Comparison of ENCODE assay signal across 15 mouse cellular contexts in genomic region chr2:109985560-109985959, GRCm38 (mm10). TPM values are rescaled to one million over a fixed set of nuclear protein-coding genes. Genes with fewer than 3 reads are reported as not detected.
DNase-seq lines count a peak whose midpoint lies in the region; ATAC-seq and TF ChIP-seq lines count a peak whose summit lies in the region.
"Had no signal": no experiment of that assay in that cellular context is flagged by ENCODE, and none has a peak within 500 bp of the region (broad histone marks: within the 10 kb centered on the region; RNA-seq: fewer than 3 reads in every experiment).

No protein-coding gene starts in this region.

- H3K9me3 ChIP-seq in intestine, embryonic 15.5 days: no peaks in the 10 kb centered on the region
- no peaks in the 10 kb centered on the region for H3K9me3 ChIP-seq in intestine, embryonic 16.5 days (ENCODE audit: control insufficient read depth, low read length)
- H3K9me3 ChIP-seq in midbrain, embryonic 12.5 days: no peaks in the 10 kb centered on the region
- no peaks in the 10 kb centered on the region for H3K9me3 ChIP-seq in midbrain, postnatal 0 days (ENCODE audit: low read length)
- no peaks in the 10 kb centered on the region for H3K9me3 ChIP-seq in stomach, postnatal 0 days (ENCODE audit: control insufficient read depth, low read length)
- H3K9me3 ChIP-seq: forebrain, embryonic 15.5 days; hindbrain, embryonic 15.5 days; neural tube, embryonic 13.5 days had no signal

- no peak for TF ChIP-seq EP300 in stomach, postnatal 0 days (optimal IDR thresholded peaks at IDR 0.05)

- no peak for TF ChIP-seq CTCF in midbrain, postnatal 0 days (IDR thresholded peaks at IDR 0.05)
- TF ChIP-seq CTCF in stomach, postnatal 0 days (IDR thresholded peaks at IDR 0.05; ENCODE audit: low read depth): no peak

- H3K9ac ChIP-seq in intestine, embryonic 15.5 days: no peak overlapping the region
- no peak overlapping the region for H3K9ac ChIP-seq in intestine, embryonic 16.5 days (ENCODE audit: low read depth, low read length)
- no peak overlapping the region for H3K9ac ChIP-seq in midbrain, embryonic 12.5 days (replicated peaks)
- H3K9ac ChIP-seq in midbrain, postnatal 0 days (replicated peaks; ENCODE audit: low read length, poor library complexity, severe bottlenecking): no peak overlapping the region
- H3K9ac ChIP-seq in stomach, postnatal 0 days (ENCODE audit: low read length): no peak overlapping the region
- H3K9ac ChIP-seq: forebrain, embryonic 15.5 days; hindbrain, embryonic 15.5 days; neural tube, embryonic 13.5 days had no signal

- H3K27ac ChIP-seq in intestine, embryonic 15.5 days: peak overlapping the region; percentile 46; the same call in 1 of the 2 replicates
- no peak overlapping the region for H3K27ac ChIP-seq in intestine, embryonic 16.5 days (ENCODE audit: low read length)
- 0 out of 2 replicates have a peak overlapping the region, but pooled peaks have one; percentile 20 for H3K27ac ChIP-seq in midbrain, embryonic 12.5 days (replicated peaks)
- no peak overlapping the region for H3K27ac ChIP-seq in midbrain, postnatal 0 days (ENCODE audit: low read depth, low read length)
- H3K27ac ChIP-seq in stomach, postnatal 0 days (replicated peaks): 0 out of 2 replicates have a peak overlapping the region, but pooled peaks have one; percentile 25
- H3K27ac ChIP-seq: forebrain, embryonic 15.5 days; hindbrain, embryonic 15.5 days; neural tube, embryonic 13.5 days had no signal

- peaks cover 29% of the 10 kb centered on the region for H3K4me1 ChIP-seq in intestine, embryonic 15.5 days (replicated peaks)
- H3K4me1 ChIP-seq in intestine, embryonic 16.5 days (ENCODE audit: control insufficient read depth, insufficient read depth, low read length): peaks cover 56% of the 10 kb centered on the region
- H3K4me1 ChIP-seq in midbrain, embryonic 12.5 days: peaks cover 24% of the 10 kb centered on the region
- no peaks in the 10 kb centered on the region for H3K4me1 ChIP-seq in midbrain, postnatal 0 days (ENCODE audit: insufficient read depth, low read length)
- peaks cover 3% of the 10 kb centered on the region; the same call in 1 of the 2 replicates for H3K4me1 ChIP-seq in stomach, postnatal 0 days (replicated peaks; ENCODE audit: control insufficient read depth, insufficient read depth)
- H3K4me1 ChIP-seq: forebrain, embryonic 15.5 days had no signal

- WGBS in intestine, embryonic 15.5 days: 54% methylated on average over 9 of the region's 9 CpGs
- 45% methylated on average over 9 of the region's 9 CpGs for WGBS in intestine, embryonic 16.5 days
- WGBS in midbrain, embryonic 12.5 days: 45% methylated on average over 9 of the region's 9 CpGs
- WGBS in midbrain, postnatal 0 days: 42% methylated on average over 9 of the region's 9 CpGs
- 49% methylated on average over 9 of the region's 9 CpGs for WGBS in stomach, postnatal 0 days

- H3K36me3 ChIP-seq in intestine, embryonic 15.5 days: no peaks in the 10 kb centered on the region
- H3K36me3 ChIP-seq in intestine, embryonic 16.5 days (ENCODE audit: control insufficient read depth, insufficient read depth, low read length): no peaks in the 10 kb centered on the region
- H3K36me3 ChIP-seq in midbrain, embryonic 12.5 days: no peaks in the 10 kb centered on the region
- H3K36me3 ChIP-seq in midbrain, postnatal 0 days (ENCODE audit: insufficient read depth, low read length): no peaks in the 10 kb centered on the region
- H3K36me3 ChIP-seq in stomach, postnatal 0 days (ENCODE audit: control insufficient read depth, insufficient read depth, low read length): no peaks in the 10 kb centered on the region
- H3K36me3 ChIP-seq: forebrain, embryonic 15.5 days; hindbrain, embryonic 15.5 days; neural tube, embryonic 13.5 days had no signal

- H3K27me3 ChIP-seq in intestine, embryonic 15.5 days (replicated peaks): no peaks in the 10 kb centered on the region
- no peaks in the 10 kb centered on the region for H3K27me3 ChIP-seq in intestine, embryonic 16.5 days (replicated peaks; ENCODE audit: control insufficient read depth, insufficient read depth, low read length)
- H3K27me3 ChIP-seq in midbrain, embryonic 12.5 days: no peaks in the 10 kb centered on the region
- H3K27me3 ChIP-seq in midbrain, postnatal 0 days (ENCODE audit: insufficient read depth, low read length): no peaks in the 10 kb centered on the region
- no peaks in the 10 kb centered on the region for H3K27me3 ChIP-seq in stomach, postnatal 0 days (ENCODE audit: control insufficient read depth, insufficient read depth, low read length)
- H3K27me3 ChIP-seq: hindbrain, embryonic 15.5 days; neural tube, embryonic 13.5 days had no signal

- no peak for ATAC-seq in intestine, embryonic 15.5 days
- no peak for ATAC-seq in intestine, embryonic 16.5 days
- no peak for ATAC-seq in midbrain, embryonic 12.5 days (ENCODE audit: low FRiP score, low read depth)
- ATAC-seq in midbrain, postnatal 0 days (ENCODE audit: low FRiP score): no peak
- ATAC-seq in stomach, postnatal 0 days (ENCODE audit: low FRiP score, low TSS enrichment): no peak
- no peak for ATAC-seq in erythroid progenitor cell, adult 5-6 weeks (replicated peaks; ENCODE audit: low FRiP score, poor library complexity, severe bottlenecking)
- ATAC-seq: forebrain, embryonic 15.5 days had no signal

- no peak overlapping the region for H3K4me3 ChIP-seq in intestine, embryonic 15.5 days (replicated peaks)
- H3K4me3 ChIP-seq in intestine, embryonic 16.5 days (ENCODE audit: low read length): no peak overlapping the region
- no peak overlapping the region for H3K4me3 ChIP-seq in midbrain, embryonic 12.5 days
- H3K4me3 ChIP-seq in midbrain, postnatal 0 days (ENCODE audit: low read depth, low read length): no peak overlapping the region
- no peak overlapping the region for H3K4me3 ChIP-seq in stomach, postnatal 0 days (ENCODE audit: low read depth, low read length)
- H3K4me3 ChIP-seq: erythroblast, embryonic 14.5 days; forebrain, embryonic 15.5 days; hindbrain, embryonic 15.5 days; neural tube, embryonic 13.5 days had no signal

- DNase-seq in heart, adult 11 months: peak; percentile 56
- no peak for DNase-seq in heart, adult 8-10 months (ENCODE audit: low spot score)
- DNase-seq in midbrain, postnatal 0 days (ENCODE audit: low spot score): no peak
- DNase-seq in stomach, postnatal 0 days (ENCODE audit: low spot score): no peak
- DNase-seq: cerebellum, adult 9-11 months; lung, adult 18-20 months; thymus, postnatal 4 days had no signal

- no peak overlapping the region for H3K4me2 ChIP-seq in intestine, embryonic 15.5 days (replicated peaks)
- H3K4me2 ChIP-seq in intestine, embryonic 16.5 days (ENCODE audit: low read depth, low read length): no peak overlapping the region
- H3K4me2 ChIP-seq in midbrain, embryonic 12.5 days (replicated peaks): no peak overlapping the region
- no peak overlapping the region for H3K4me2 ChIP-seq in midbrain, postnatal 0 days (ENCODE audit: low read depth, low read length, poor library complexity, severe bottlenecking)
- H3K4me2 ChIP-seq in stomach, postnatal 0 days (replicated peaks; ENCODE audit: low read depth): no peak overlapping the region
- H3K4me2 ChIP-seq: forebrain, embryonic 15.5 days; hindbrain, embryonic 15.5 days; neural tube, embryonic 13.5 days had no signal

RNA-seq across cellular contexts. Expression of gene Ccdc34, which starts 32.1 kb away (rescaled TPM):
- 1 to 10 TPM; 3.9 to 4.8 (median 4.5) TPM for total RNA-seq in heart, adult 8-10 months (2022)
- polyA plus RNA-seq in intestine, embryonic 15.5 days (2015; fragmentation: Nextera tagmentation; extraction: Ambion mirVana): 45.8 and 51.1 TPM in 2 replicates
- 34.5 and 40.0 TPM in 2 replicates for polyA plus RNA-seq in intestine, embryonic 16.5 days (2015; fragmentation: Nextera tagmentation; extraction: Ambion mirVana)
- 55.8 and 61.8 TPM in 2 replicates for polyA plus RNA-seq in midbrain, embryonic 12.5 days (2016; fragmentation: Nextera tagmentation; extraction: Ambion mirVana)
- 19.8 and 22.5 TPM in 2 replicates for total RNA-seq in midbrain, postnatal 0 days (2014; rRNA removed)
- polyA plus RNA-seq in midbrain, postnatal 0 days (2015; fragmentation: Nextera tagmentation; extraction: Ambion mirVana): 27.7 and 28.9 TPM in 2 replicates
- 16.1 and 18.7 TPM in 2 replicates for polyA plus RNA-seq in stomach, postnatal 0 days (2015; fragmentation: Nextera tagmentation; extraction: Ambion mirVana)
- 123 and 145 TPM in 2 replicates for total RNA-seq in erythroid progenitor cell, adult 5-6 weeks (2015; ENCODE audit: low replicate concordance)
- total RNA-seq in erythroid progenitor cell, adult 5-6 weeks (2017; ENCODE audit: low replicate concordance): 146 and 165 TPM in 2 replicates

Comparison
In these comparisons a context has a peak if more than half of its experiments do, and no peak if none do; other contexts are left out.
1. H3K27ac ChIP-seq: peak in intestine, embryonic 15.5 days (single experiment), midbrain, embryonic 12.5 days (single experiment) and stomach, postnatal 0 days (single experiment); none in intestine, embryonic 16.5 days (single experiment) and midbrain, postnatal 0 days (single experiment).